Mouse (Mus musculus): Measurements from ENCODE around the gene Ctbp1. TPM values are rescaled to one million over a fixed set of nuclear protein-coding genes. Genes with fewer than 3 reads are reported as not detected.
A peak's percentile ranks its signal among the peaks of the same experiment; 100 is the strongest.

The Ctbp1 gene
- polyA plus RNA-seq, 1 experiment from 2014 or later: 571 TPM

DNA sequence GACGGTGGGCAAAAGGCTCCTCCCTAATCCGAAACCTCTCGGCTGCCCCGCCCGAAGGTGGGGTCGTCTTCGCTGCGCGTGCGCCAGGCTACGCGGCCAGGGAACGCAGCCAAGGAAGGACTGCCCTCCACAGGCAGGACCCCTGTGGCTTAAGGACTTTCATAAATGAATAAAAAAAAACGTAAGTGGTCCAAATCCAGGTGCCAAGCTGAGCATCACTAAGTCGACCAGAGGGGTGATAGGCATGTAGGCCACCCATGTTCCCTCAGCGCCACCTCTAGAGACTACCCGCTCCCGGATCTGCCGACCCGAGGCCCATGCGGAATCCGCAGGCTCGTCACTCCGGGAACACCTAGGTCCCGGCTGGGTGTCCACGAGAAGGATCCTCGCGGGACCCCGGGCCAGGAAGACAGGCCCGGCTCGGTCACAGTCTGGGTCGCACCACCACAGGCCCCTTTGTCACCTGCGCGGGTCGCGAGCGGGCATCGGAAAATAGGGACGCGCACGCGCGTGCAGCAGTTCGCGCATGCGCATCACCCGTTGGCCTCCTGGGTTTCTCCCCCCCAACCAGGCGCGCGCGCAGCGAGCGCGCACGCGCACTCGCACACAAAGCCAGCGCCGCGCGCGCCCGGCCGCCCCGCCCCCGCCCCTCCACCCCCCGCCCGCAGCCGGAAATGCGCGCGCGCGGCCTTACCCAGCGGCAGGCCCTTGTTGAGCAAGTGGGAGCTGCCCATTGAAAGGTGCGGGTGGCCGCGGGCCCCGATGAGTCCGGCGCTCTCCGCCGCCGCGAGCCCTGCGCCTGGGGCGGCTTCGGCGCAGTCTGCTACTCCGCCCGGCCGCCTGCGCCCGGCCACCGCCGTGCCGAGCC is 475 bp downstream of the Ctbp1 start:
- under 1% methylated on average over 96 of the region's 97 CpGs for WGBS

DNA sequence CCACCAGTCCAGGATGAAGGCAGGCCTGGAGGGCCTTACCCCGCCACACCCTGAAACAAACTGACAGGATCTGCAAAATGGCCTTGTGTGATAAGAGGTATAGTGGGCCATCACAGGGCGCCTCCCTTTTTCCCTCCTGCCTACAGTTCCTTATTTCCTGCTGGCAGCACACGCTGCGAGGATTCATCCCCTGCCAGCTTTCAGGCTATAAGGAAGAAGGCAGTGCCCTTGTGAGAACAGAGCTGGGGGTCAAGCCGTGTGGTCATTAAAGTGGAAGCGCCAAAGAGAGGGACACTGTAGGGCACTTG is 1.1 kb downstream of the Ctbp1 start:
- WGBS: 14% methylated on average over 6 of the region's 6 CpGs
- peak; percentile 11; the same call in 1 of the 2 replicates for ATAC-seq
- Histone ChIP-seq H3K4me3 (replicated peaks) (peak overlapping the region; percentile 76), H3K9me3 (no peaks in the 10 kb centered on the region), H3K36me3 (peaks cover 10% of the 10 kb centered on the region), H3K4me1 (replicated peaks) (peaks cover 45% of the 10 kb centered on the region), H3K27me3 (no peaks in the 10 kb centered on the region), H3K9ac (replicated peaks) (peak overlapping the region; percentile 95), H3K4me2 (replicated peaks) (peak overlapping the region; percentile 93), H3K27ac (peak overlapping the region; percentile 99)

More for the DNA sequence above, 475 bp downstream of the Ctbp1 start:
- Histone ChIP-seq H3K36me3 (peaks cover 4% of the 10 kb centered on the region), H3K27ac (peak overlapping the region; percentile 99), H3K27me3 (no peaks in the 10 kb centered on the region), H3K4me2 (replicated peaks) (peak overlapping the region; percentile 93), H3K9ac (replicated peaks) (peak overlapping the region; percentile 95), H3K4me1 (replicated peaks) (peaks cover 45% of the 10 kb centered on the region), H3K9me3 (no peaks in the 10 kb centered on the region), H3K4me3 (replicated peaks) (peak overlapping the region; percentile 76)
- ATAC-seq: peak; percentile 69

DNA sequence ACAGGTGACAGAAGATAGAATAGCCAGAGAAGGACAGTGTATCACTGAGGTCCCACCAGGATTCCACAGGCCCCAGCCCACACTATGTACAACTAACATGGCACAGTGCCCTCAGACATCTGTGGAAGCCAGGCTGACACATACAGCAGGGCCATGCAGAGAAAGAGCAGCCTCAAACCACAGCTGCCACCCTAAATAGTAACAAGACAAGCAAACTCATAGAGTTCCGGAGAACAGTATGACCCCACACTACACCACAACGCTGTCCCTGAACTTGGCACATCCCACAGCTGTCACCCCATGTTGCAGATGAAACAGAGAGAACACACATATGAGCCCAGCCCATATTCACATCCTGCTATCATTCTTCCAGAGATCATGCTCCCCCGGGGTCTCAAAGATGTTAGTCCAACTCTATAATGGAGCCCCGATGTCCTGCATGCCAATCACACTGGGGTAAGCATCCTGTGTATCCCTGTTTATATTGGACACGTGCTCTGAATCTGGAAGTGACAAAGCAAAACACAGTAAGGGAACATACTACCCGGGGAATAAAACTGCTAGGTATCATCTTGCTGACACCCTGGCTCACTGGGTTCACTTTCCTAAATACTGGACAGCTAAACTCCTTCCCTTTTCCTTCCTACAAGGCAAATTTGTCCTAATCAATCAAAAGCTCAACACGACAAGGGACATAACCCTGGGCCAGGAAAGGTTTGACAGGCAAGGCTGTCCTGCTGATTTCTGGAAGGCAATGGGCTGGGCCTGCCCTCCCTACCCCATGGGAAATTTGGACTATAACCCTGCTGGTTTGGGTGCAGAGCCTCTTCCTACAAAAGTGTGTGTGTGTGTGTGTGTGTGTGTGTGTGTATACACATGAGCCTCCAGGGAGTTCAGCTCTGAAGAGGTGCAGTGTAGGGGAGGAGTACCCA is 1.7 kb downstream of the Ctbp1 start:
- WGBS: 82% methylated on average over 7 of the region's 7 CpGs
- Histone ChIP-seq H3K4me1 (replicated peaks) (peaks cover 45% of the 10 kb centered on the region), H3K27ac (peak overlapping the region; percentile 99), H3K36me3 (peaks cover 16% of the 10 kb centered on the region), H3K9me3 (no peaks in the 10 kb centered on the region), H3K4me2 (replicated peaks) (peak overlapping the region; percentile 93), H3K9ac (replicated peaks) (peak overlapping the region; percentile 95), H3K27me3 (no peaks in the 10 kb centered on the region), H3K4me3 (replicated peaks) (peak overlapping the region; percentile 76)
- no peak for ATAC-seq

DNA sequence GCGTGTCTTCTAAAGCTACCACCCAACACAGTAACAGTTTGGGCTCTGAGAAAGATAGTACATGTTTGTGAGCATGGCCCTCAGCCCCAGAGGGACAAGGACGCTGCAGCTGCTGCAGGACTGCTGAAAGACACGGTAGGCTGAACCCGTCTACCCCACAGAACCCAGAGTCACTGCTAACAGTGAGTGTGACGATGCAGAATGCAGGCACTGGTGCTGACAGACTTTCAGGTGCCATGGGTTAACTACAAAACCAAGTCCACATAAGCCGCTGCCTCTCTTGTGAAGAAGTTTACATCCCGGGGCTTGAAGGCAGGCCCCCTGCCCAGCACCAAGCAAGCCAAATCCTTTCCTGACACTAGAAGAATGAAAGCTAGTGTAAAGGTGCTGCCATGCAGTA is 2.6 kb downstream of the Ctbp1 start:
- Histone ChIP-seq H3K9ac (replicated peaks) (peak overlapping the region; percentile 2), H3K4me1 (replicated peaks) (peaks cover 45% of the 10 kb centered on the region), H3K4me2 (replicated peaks) (peak overlapping the region; percentile 93), H3K27me3 (no peaks in the 10 kb centered on the region), H3K4me3 (replicated peaks) (no peak overlapping the region), H3K9me3 (no peaks in the 10 kb centered on the region), H3K36me3 (peaks cover 25% of the 10 kb centered on the region), H3K27ac (no peak overlapping the region)
- WGBS: 75% methylated on average over 7 of the region's 7 CpGs
- ATAC-seq: no peak

DNA sequence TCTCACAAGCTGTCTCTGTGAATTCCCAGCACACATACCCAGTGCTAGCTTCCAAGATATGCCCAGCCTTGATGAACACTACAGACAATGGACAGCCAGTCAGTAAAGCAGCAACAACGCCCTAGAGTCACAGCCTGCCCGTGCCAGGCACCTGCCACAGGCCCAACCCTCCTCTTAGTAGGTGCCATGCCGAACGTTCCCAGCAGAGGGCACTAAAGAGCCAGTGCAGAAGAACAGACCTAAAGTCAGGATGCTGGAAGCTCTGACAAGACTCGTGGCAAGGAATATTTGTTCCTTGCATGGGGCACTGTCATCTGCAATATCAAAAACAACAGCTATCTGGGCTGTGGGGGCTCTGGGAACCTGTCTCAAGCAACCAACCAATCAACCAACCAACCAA is 4.2 kb downstream of the Ctbp1 start:
- Histone ChIP-seq H3K9me3 (no peaks in the 10 kb centered on the region), H3K4me1 (replicated peaks) (peaks cover 41% of the 10 kb centered on the region), H3K4me2 (replicated peaks) (no peak overlapping the region), H3K27ac (no peak overlapping the region), H3K4me3 (replicated peaks) (no peak overlapping the region), H3K9ac (replicated peaks) (no peak overlapping the region), H3K36me3 (peaks cover 41% of the 10 kb centered on the region), H3K27me3 (no peaks in the 10 kb centered on the region)
- 18% methylated on average over 5 of the region's 5 CpGs for WGBS
- no peak for ATAC-seq

DNA sequence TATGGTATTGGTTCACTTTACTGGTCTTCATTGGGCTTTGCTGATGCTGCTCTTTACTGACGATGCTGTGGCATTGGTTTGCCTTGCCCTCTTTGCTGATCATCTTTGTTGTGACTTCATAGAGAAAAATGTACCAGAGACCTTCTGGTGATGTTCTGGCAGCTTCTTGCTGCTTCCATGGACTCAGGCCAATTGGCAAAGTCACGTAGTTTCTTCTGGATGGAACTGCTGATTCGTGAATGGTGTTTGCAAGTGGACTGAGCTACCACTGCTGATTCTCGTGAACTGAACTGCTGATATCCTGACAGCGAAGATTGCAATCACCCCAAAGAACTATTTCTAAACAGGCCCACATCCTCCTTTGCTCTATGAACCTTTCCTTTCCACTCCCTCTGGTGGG is 20.4 kb downstream of the Ctbp1 start:
- Histone ChIP-seq H3K9ac (replicated peaks) (no peak overlapping the region), H3K9me3 (no peaks in the 10 kb centered on the region), H3K4me3 (replicated peaks) (no peak overlapping the region), H3K4me1 (replicated peaks) (no peaks in the 10 kb centered on the region), H3K27me3 (no peaks in the 10 kb centered on the region), H3K4me2 (replicated peaks) (no peak overlapping the region), H3K27ac (no peak overlapping the region), H3K36me3 (peaks cover 100% of the 10 kb centered on the region)
- WGBS: 95% methylated on average over 5 of the region's 5 CpGs
- no peak for ATAC-seq

DNA sequence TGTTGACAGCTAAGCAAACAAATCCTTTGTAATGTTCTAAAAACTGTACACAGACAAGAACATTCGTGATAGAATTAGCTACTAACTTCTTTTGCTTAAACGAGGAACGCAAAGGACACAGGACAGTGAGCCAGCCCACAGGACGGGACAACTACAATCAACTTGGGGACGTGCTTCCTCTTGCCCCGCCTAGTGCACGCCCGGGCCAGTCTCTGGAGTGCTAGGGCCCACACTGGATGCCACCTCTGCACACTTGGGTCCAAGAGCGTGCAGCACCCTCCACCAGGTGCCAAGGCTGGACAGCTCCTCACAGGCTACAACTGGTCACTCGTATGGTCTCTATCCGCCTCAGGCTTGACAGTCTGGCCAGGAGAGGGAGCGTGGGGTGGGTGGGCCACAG is 26.6 kb downstream of the Ctbp1 start:
- Histone ChIP-seq H3K36me3 (peaks cover 94% of the 10 kb centered on the region), H3K9me3 (no peaks in the 10 kb centered on the region), H3K27ac (no peak overlapping the region), H3K27me3 (no peaks in the 10 kb centered on the region), H3K9ac (replicated peaks) (no peak overlapping the region), H3K4me3 (replicated peaks) (no peak overlapping the region), H3K4me1 (replicated peaks) (no peaks in the 10 kb centered on the region), H3K4me2 (replicated peaks) (no peak overlapping the region)
- 89% methylated on average over 12 of the region's 12 CpGs for WGBS
- ATAC-seq: no peak

DNA sequence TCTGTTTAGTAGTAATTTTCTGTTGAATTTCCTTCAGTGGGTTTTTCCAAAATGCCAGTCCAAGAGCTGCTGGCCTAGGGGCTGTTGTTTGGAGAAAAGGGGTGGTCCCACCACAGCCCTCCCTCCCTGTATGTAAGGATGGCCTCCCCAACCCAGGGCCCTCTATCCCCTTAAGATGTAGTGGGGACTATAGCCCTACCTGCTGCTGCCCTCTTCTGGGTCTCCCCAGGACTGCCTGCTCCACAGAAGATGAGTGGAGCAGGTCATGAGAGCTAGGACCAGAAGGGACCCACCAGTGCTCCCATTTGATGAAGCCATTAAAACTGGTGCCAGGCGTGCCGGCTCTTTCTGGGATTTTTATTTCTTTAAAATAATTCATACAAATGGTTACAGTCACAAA is 27.4 kb downstream of the Ctbp1 start:
- H3K4me3 ChIP-seq (replicated peaks): no peak overlapping the region
- H3K27ac ChIP-seq: no peak overlapping the region
- no peak overlapping the region for H3K4me2 ChIP-seq (replicated peaks)
- no peak for ATAC-seq
- H3K4me1 ChIP-seq (replicated peaks): no peaks in the 10 kb centered on the region
- H3K27me3 ChIP-seq: no peaks in the 10 kb centered on the region
- no peak overlapping the region for H3K9ac ChIP-seq (replicated peaks)
- 93% methylated on average over 2 of the region's 2 CpGs for WGBS
- H3K9me3 ChIP-seq: no peaks in the 10 kb centered on the region
- peaks cover 94% of the 10 kb centered on the region for H3K36me3 ChIP-seq

DNA sequence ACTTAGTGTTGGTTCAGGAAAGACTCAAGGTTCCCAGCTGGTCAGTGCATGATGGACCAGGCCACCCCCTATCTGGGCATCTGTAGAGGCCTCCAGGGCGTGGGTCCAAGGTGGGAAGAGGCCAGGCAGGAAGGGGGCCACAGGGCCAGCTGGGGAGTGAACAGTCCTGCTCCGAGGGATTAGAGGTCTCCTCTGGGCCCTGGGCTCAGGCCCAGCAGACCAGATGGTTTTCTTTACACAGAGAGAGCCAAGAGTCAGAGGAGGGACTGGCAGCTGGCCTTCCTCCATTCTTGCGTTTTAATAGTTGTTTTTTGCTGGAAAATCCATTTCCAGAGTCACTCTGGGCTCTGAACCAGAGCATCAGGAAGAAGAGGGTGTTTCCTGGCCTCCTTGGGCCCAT is 29.1 kb downstream of the Ctbp1 start:
- 0 out of 2 replicates have a peak, but pooled peaks have one; percentile 24 for ATAC-seq
- Histone ChIP-seq H3K36me3 (peaks cover 87% of the 10 kb centered on the region), H3K27ac (peak overlapping the region; percentile 54), H3K4me1 (replicated peaks) (no peaks in the 10 kb centered on the region), H3K27me3 (no peaks in the 10 kb centered on the region), H3K9me3 (no peaks in the 10 kb centered on the region), H3K9ac (replicated peaks) (no peak overlapping the region), H3K4me3 (replicated peaks) (no peak overlapping the region), H3K4me2 (replicated peaks) (no peak overlapping the region)
- 85% methylated on average over 3 of the region's 3 CpGs for WGBS

DNA sequence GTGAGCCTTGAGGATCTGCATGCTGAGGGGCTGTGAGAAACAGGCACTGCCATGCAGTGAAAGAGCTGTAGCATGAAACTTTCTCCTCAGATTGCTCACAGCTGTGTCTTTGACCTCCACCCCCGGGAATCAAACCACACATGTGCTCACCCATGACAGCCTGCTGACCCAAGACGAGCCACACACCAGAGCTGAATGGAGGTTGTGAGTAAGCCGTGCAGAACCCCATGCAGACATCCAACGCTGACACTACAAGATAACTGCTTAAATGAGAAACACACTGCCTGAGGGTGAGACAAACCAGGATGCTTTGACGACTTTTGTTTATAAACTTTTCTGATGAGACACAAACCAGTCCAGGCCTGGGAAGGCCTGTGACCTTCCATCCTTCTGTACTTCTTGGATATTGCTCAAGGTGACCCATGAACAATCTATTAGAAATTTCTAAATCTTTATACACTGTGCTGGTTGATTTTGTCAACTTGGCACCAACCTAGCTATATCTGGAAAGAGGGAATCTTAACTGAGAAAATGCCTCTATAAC is 30.3 kb downstream of the Ctbp1 start:
- no peak overlapping the region for H3K4me3 ChIP-seq (replicated peaks)
- WGBS: 88% methylated on average over 5 of the region's 5 CpGs
- 0 out of 2 replicates have a peak, but pooled peaks cover 4% of the 10 kb centered on the region for H3K4me1 ChIP-seq (replicated peaks)
- no peak overlapping the region for H3K27ac ChIP-seq
- no peak overlapping the region for H3K9ac ChIP-seq (replicated peaks)
- H3K4me2 ChIP-seq (replicated peaks): no peak overlapping the region
- H3K36me3 ChIP-seq: peaks cover 74% of the 10 kb centered on the region
- no peaks in the 10 kb centered on the region for H3K9me3 ChIP-seq
- no peaks in the 10 kb centered on the region for H3K27me3 ChIP-seq
- ATAC-seq: no peak

DNA sequence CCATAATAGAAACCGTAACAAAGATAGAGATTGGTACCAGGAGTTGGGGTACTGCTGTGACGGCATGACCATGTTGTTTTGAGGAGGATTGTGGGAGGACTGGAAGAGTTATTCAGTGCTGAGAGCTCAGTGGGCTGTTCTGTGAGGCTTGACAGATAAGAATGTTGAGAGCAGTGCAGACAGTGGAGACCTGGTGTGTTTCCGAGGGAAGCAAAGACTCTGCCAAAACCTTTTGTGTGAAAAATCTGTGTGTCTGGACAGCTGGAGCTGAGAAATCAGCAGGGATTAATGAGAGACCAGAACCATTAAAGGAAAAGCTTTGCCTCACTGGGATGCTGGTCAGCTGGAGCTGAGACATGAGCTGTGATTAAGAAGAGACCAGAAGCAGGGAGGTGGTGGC is 34.9 kb downstream of the Ctbp1 start:
- peak overlapping the region; percentile 30; the same call in 1 of the 2 replicates for H3K27ac ChIP-seq
- WGBS: 42% methylated on average over 3 of the region's 3 CpGs
- no peak overlapping the region for H3K4me2 ChIP-seq (replicated peaks)

More for the DNA sequence above, 34.9 kb downstream of the Ctbp1 start:
- peaks cover 34% of the 10 kb centered on the region for H3K36me3 ChIP-seq
- no peaks in the 10 kb centered on the region for H3K27me3 ChIP-seq
- H3K9ac ChIP-seq (replicated peaks): no peak overlapping the region
- H3K4me3 ChIP-seq (replicated peaks): no peak overlapping the region
- no peak for ATAC-seq
- no peaks in the 10 kb centered on the region for H3K9me3 ChIP-seq
- H3K4me1 ChIP-seq (replicated peaks): 0 out of 2 replicates have a peak, but pooled peaks cover 4% of the 10 kb centered on the region

Data from midbrain, embryonic 13.5 days (tissue).